Mouse (Mus musculus) testis, adult 2 months (tissue): ENCODE data around the gene Meis3. TPM values are rescaled to one million over a fixed set of nuclear protein-coding genes. Genes with fewer than 3 reads are reported as not detected.

Experiments used
- H3K27ac ChIP-seq: fragments of 200-500 bp; 2 replicates; pipeline ENCODE4 v1.5.1; 2012; ENCODE audit warnings: low read depth, low read length; ENCODE audit not compliant: control insufficient read depth, insufficient read depth
- H3K27me3 ChIP-seq: fragments of 200-500 bp; 2 replicates; pipeline ENCODE4 v1.6.1; 2012; ENCODE audit warnings: mild to moderate bottlenecking, low read length, moderate library complexity; ENCODE audit not compliant: control insufficient read depth, insufficient read depth
- H3K36me3 ChIP-seq: fragments of 200-500 bp; 2 replicates; pipeline ENCODE4 v1.6.1; 2012; ENCODE audit warnings: mild to moderate bottlenecking, low read length; ENCODE audit not compliant: control insufficient read depth, insufficient read depth
- H3K4me1 ChIP-seq: fragments of 200-500 bp; 2 replicates; pipeline ENCODE4 v1.6.1; 2012; ENCODE audit warnings: low read length; ENCODE audit not compliant: control insufficient read depth, insufficient read depth
- H3K4me3 ChIP-seq: fragments of 200-500 bp; 2 replicates; pipeline ENCODE4 v1.5.1; 2012; ENCODE audit warnings: low read depth, mild to moderate bottlenecking, low read length, moderate library complexity, mixed read lengths; ENCODE audit not compliant: control insufficient read depth
- CTCF ChIP-seq: fragments of 200-500 bp; IDR thresholded peaks from 2 replicates; pipeline ENCODE4 v1.5.1; 2012; ENCODE audit warnings: low read depth, mild to moderate bottlenecking, inconsistent platforms, low read length, moderate library complexity; ENCODE audit not compliant: control insufficient read depth, insufficient read depth, insufficient replicate concordance
- POLR2A ChIP-seq: fragments of 200-500 bp; IDR thresholded peaks from 2 replicates; pipeline ENCODE4 v1.6.1; 2012; ENCODE audit warnings: low read depth, mild to moderate bottlenecking, inconsistent platforms, low read length, moderate library complexity; ENCODE audit not compliant: control insufficient read depth
- polyA plus RNA-seq: library from polyadenylated mRNA; depleted of rRNA; stranded (reverse); fragments of >200 nt; gene quantifications from 2 replicates; pipeline ENCODE4 v1.2.3, GENCODE M21; 2012

The Meis3 gene
- polyA plus RNA-seq, 1 experiment, result 2.5 TPM

GRCm38 (mm10) chr7:16161302-16161701, 13.6 kb upstream of the Meis3 start:
- Histone ChIP-seq H3K4me1 (peaks cover 7% of the 10 kb centered on the region), H3K27ac (no peak overlapping the region), H3K36me3 (no peaks in the 10 kb centered on the region), H3K27me3 (no peaks in the 10 kb centered on the region), H3K4me3 (no peak overlapping the region)
- TF ChIP-seq POLR2A (no peak), CTCF (no peak)

- no peak overlapping the region for H3K27ac ChIP-seq
- no peaks in the 10 kb centered on the region for H3K36me3 ChIP-seq
- H3K4me3 ChIP-seq, result no peak overlapping the region
- H3K27me3 ChIP-seq, result no peaks in the 10 kb centered on the region
- peaks cover 5% of the 10 kb centered on the region for H3K4me1 ChIP-seq
- TF ChIP-seq POLR2A, result no peak
- no peak for TF ChIP-seq CTCF
These were observed 12.9 kb upstream of the Meis3 start for GRCm38 (mm10) chr7:16162036-16162435.

GRCm38 (mm10) chr7:16172141-16172581, 2.7 kb upstream of the Meis3 start:
- Histone ChIP-seq H3K4me3 (no peak overlapping the region), H3K27ac (no peak overlapping the region), H3K27me3 (no peaks in the 10 kb centered on the region), H3K36me3 (no peaks in the 10 kb centered on the region), H3K4me1 (peaks cover 10% of the 10 kb centered on the region; the same call in 1 of the 2 replicates)
- TF ChIP-seq CTCF (no peak), POLR2A (no peak)

- Histone ChIP-seq H3K27me3 (no peaks in the 10 kb centered on the region), H3K27ac (no peak overlapping the region), H3K36me3 (no peaks in the 10 kb centered on the region), H3K4me1 (peaks cover 10% of the 10 kb centered on the region; the same call in 1 of the 2 replicates), H3K4me3 (no peak overlapping the region)
- TF ChIP-seq CTCF, result no peak
- TF ChIP-seq POLR2A, result no peak
These were observed 2.2 kb upstream of the Meis3 start for GRCm38 (mm10) chr7:16172586-16173140.

DNA sequence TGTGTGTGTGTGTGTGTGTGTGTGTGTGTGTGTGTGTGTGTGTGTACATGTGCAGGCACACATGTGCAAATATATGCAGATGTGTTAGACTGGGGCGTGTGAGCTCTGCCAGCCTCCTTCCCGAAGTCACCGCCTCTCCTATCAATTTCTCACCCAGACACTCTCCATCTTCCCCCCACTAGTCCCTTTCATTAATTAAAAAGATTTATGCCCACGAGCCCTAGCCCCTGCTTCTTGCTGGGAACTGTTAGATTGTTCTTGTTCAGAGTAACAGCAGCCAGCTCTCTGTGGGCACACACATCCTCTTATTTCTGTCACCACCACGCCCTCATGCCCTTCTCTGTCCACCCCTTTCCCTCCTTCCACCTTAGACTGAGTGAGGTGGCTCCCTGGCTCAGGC, 1.7 kb upstream of the Meis3 start:
- H3K27me3 ChIP-seq, result no peaks in the 10 kb centered on the region
- H3K4me3 ChIP-seq, result no peak overlapping the region
- H3K4me1 ChIP-seq, result peaks cover 10% of the 10 kb centered on the region; the same call in 1 of the 2 replicates
- no peaks in the 10 kb centered on the region for H3K36me3 ChIP-seq
- H3K27ac ChIP-seq, result no peak overlapping the region
- TF ChIP-seq POLR2A (no peak), CTCF (no peak)

DNA sequence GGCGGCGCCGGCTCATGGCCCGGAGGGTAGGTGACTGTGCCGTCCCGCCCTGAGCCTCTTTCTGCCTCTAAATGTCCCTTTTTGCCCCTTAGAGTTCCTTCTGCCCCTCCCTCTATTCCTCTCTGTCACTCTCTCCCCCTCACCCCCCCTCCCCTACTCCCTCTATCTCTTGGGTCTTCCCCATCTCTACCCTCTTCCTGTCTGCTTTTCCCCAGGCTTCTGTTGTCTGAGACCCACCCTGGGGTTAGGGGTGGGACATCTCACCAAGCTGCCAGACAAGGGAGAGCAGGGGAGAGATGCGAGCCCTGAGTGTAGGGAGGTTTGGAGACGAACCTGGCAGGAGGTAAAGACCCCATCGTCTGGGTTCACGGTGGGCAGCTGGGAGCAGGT, 647 bp downstream of the Meis3 start:
- Histone ChIP-seq H3K36me3 (no peaks in the 10 kb centered on the region), H3K4me1 (peaks cover 10% of the 10 kb centered on the region; the same call in 1 of the 2 replicates), H3K4me3 (peak overlapping the region; percentile 62), H3K27ac (no peak overlapping the region), H3K27me3 (no peaks in the 10 kb centered on the region)
- TF ChIP-seq CTCF (no peak), POLR2A (no peak)

GRCm38 (mm10) chr7:16178114-16178513, 3.2 kb downstream of the Meis3 start:
- no peak for TF ChIP-seq POLR2A
- TF ChIP-seq CTCF, result no peak
- Histone ChIP-seq H3K4me3 (no peak overlapping the region), H3K27me3 (no peaks in the 10 kb centered on the region), H3K36me3 (no peaks in the 10 kb centered on the region), H3K4me1 (peaks cover 10% of the 10 kb centered on the region; the same call in 1 of the 2 replicates), H3K27ac (no peak overlapping the region)

GRCm38 (mm10) chr7:16183663-16184062, 8.8 kb downstream of the Meis3 start:
- no peak overlapping the region for H3K27ac ChIP-seq
- no peaks in the 10 kb centered on the region for H3K27me3 ChIP-seq
- TF ChIP-seq CTCF (no peak), POLR2A (no peak)
- H3K36me3 ChIP-seq, result no peaks in the 10 kb centered on the region
- H3K4me3 ChIP-seq, result no peak overlapping the region
- no peaks in the 10 kb centered on the region for H3K4me1 ChIP-seq
